Mouse (Mus musculus): ENCODE measurements around the gene Gm21958. TPM values are rescaled to one million over a fixed set of nuclear protein-coding genes. Genes with fewer than 3 reads are reported as not detected.
"Not testable (repeated sequence)": the region's sequence is repeated elsewhere in the genome, so short reads cannot be mapped to it uniquely, and the experiment has no call there.

Gene Gm21958
- total RNA-seq, 2 experiments from 2014 or later: not detected

DNA sequence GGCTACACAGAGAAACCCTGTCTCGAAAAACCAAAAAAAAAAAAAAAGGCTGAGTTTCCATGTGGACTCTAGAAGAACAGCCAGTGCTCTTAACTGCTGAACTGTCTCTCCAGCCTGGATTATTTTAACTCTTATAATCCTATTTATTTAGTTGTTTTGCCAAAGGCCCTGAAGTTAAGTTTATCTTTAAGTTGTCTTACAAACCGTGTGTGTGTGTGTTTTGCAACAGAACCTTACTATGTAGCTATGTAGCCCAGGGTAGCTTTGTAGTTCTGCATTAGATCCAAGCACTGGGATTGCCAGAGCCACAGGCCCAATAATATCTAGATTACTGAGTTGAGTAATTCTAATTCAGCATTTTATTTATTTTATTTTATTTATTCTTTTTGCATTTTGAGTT is 11.2 kb upstream of the Gm21958 start:
- no peak for DNase-seq
- intact Hi-C loops (cut with DNase I): no loop called here

GRCm38 (mm10) chr3:54723741-54724500 is 9.8 kb upstream of the Gm21958 start:
- DNase-seq: no peak
- intact Hi-C loops (cut with DNase I): no loop called here

DNA sequence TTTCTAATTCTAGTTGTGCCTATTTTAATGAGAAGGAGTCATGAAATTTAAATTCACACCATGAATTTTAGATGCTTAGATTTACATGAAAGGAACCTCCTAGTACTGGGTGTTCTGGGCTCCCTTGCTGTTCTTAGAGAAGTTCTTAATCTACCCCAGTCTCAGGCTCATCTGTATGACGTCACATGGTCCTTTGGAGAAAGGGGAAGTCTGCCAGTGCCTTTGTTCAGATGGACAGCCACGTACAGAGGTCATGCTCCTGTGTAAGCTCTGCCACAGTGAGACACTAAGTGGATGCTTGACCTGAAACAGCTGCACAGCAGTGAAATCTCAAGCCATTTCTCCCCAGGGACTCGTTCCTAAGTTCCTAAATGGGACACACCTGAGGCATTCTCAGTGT is 4.8 kb upstream of the Gm21958 start:
- intact Hi-C loops (cut with DNase I): no loop called here
- DNase-seq: no peak

DNA sequence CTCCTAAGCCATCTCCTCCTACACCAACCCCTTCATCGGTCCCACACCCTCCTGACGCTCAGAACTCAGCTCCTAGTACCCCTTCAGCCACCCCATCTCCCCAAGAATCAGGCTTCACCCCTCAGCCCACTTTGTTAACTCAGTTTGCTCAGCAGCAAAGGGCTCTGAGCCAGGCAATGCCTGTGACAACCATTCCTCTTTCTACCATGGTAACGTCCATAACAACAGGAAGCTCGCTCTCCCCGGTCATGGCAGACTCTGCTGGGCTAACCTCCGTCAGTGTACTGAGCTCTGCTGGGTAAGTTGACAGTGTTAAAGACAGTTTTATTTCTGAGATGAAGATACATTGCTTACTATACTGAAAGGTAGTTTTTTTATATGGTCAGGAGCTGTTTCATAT is 3.2 kb upstream of the Gm21958 start:
- no peak for DNase-seq
- intact Hi-C loops (cut with DNase I): no loop called here

- DNase-seq: no peak
- intact Hi-C loops (cut with DNase I): no loop called here
Measured at GRCm38 (mm10) chr3:54715461-54715860, 1.3 kb upstream of the Gm21958 start.

GRCm38 (mm10) chr3:54708972-54709371 is 5.2 kb downstream of the Gm21958 start:
- intact Hi-C loops (cut with DNase I): no loop called here
- no peak for DNase-seq

DNA sequence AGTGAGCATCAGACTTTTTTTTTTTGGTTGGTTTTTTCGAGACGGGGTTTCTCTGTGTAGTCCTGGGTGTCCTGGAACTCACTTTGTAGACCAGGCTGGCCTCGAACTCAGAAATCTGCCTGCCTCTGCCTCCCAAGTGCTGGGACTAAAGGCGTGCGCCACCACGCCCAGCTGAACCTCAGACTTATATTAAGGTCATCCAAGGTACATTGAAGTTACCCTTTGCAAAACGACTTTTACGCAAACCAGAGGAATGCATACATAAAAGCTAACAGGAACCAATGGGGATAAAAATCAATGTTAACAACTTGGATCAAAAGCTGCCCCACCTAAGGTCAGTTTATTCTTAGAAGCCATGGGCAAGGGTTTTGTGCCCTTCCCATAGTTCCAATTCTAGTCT is 10.0 kb downstream of the Gm21958 start:
- intact Hi-C loops (cut with DNase I); DNase-seq: not testable (repeated sequence)

DNA sequence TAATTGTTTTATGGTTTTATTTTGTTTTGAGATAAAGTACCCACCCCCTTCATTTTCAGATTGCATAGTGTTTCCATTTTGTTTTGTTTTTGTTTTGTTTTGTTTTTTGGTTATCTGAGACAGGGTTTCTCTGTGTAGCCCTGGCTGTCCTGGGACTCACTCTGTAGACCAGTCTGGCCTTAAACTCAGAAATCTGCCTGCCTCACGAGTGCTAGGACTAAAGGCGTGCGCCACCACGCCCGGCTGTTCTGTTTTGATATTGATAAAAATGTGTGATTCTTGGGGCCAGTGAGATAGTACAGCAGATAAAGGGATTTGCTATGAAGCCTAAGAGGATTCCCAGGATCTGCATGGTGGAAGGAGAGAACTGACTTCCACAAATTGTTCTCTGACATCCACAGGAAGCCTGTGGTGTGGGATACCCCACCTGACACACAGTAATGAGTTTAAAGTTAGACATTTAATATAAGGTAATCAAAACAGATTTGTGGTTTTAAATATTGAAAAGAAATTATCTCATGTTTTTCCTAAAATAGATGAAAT is 14.3 kb downstream of the Gm21958 start:
- no peak for DNase-seq
- intact Hi-C loops (cut with DNase I): loop anchor here (5.0 to 10.0 kb wide), 2 partner anchors 32 to 965 kb away; no protein-coding TSS in a partner anchor

DNA sequence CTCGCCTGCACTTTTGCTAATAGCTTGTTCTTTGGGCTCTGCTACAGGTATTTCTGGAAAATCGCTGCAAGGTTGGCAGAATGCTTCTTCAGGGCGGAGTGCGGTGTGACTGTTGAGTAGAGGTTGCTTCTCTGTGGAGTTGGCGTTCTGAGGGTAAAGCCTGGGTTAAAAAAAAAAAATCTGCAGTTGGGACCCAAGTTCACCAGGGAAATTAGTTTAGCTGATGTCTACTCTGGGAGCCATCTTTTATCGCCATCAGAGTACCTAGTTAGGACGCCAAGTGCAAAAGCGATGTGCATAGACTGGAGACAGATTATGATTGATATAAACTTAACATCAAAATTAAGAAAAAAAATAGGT is 21.1 kb downstream of the Gm21958 start:
- DNase-seq: no peak

GRCm38 (mm10) chr3:54692202-54693055 is 21.7 kb downstream of the Gm21958 start, which contains the start of gene Supt20:
Supt20 (plus strand) TSS chr3:54692807.
- DNase-seq: peak; percentile 89 to 92
- intact Hi-C loops (cut with DNase I): loop anchor here (10.0 kb wide), 1 partner anchor 958 kb away; no protein-coding TSS in a partner anchor

More for the DNA sequence above, 21.1 kb downstream of the Gm21958 start:
- intact Hi-C loops (cut with DNase I): loop anchor here (10.0 kb wide), 1 partner anchor 958 kb away; no protein-coding TSS in a partner anchor

DNA sequence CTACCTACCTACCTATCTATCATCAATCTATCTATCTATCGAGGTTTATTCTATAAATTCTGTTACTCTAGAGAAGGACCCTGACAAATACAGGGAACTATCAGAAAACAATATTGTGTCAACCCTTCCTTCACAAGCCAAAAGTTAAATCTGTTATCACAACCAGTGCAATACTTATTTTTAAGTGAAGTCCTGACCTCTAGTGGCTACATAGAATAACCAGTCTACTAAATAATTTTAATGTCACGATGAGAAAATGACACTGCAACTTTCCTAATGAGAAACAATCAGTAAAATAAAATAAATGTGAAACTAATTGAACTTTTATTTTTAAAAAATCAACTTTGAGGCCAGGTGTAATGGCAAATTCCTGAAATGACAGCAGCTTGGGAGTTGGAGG is 25.1 kb downstream of the Gm21958 start:
- DNase-seq: no peak
- intact Hi-C loops (cut with DNase I): loop anchor here (2.0 to 10.0 kb wide), 2 partner anchors 336 to 824 kb away; partner anchors contain the start of gene Ufm1

DNA sequence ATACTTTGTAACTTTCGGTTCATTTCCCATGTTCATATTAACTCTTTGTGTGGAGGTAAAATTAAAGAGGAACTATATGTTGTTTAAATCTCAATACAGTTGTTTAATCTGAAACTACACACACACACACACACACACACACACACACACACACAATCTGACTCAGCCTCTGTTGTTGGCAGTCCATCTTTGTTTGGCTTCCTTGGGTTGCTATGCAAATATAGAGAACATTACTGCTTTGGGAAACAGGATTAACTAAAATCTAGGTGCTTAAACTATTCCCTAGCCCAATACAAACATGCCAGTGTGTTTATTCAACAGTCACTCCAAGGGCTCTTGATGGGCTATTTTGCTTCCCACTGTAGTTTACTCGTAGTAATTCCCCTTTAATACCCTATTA is 26.9 kb downstream of the Gm21958 start:
- intact Hi-C loops (cut with DNase I): loop anchor here (10.0 kb wide), 1 partner anchor 822 kb away; the partner anchor contains the start of gene Ufm1
- no peak for DNase-seq

GRCm38 (mm10) chr3:54685202-54685601 is 29.0 kb downstream of the Gm21958 start:
- DNase-seq: no peak
- intact Hi-C loops (cut with DNase I): loop anchor here (10.0 kb wide), 1 partner anchor 820 kb away; the partner anchor contains the start of gene Ufm1

DNA sequence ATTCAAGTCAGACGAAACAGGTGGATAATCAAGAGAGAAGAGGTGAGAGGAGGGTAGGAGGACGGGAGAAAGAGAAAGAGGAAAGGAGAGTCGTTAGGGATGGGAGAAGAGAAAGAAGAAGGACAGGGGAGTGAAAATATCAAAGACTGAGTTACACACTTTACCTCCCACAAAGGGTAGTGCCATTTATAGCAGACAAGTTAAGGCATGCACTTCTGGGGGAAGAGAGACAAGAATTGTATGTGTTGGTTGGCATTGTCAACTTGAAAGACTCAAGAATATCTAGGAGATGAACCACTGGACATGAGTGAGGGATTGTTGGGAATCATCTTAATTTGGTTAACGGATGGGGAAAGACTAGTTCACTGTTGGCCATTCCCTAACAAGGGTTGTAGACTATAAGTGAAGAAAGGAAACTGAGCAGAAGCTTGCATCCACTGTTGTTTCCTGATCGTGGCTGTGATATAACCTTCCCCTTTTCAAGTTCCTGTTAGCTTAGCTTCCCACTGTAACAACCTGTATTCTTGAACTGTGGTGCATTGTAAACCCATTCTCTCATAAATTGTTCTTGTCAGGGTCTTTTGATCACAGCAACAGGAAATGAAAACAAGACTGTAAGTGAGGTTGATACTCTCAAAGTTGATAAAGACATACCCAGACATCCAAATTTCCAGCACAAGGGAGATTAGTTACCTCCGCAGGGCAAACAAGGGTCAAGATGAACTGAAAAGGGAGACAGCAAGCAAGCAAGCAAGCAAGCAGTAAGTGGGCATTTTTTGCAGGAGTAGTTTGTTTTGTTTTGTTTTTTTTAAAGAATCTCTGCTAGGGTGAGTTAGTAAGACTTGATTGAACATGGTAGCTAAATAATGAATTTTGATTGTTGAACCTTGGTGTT is 32.6 kb downstream of the Gm21958 start:
- intact Hi-C loops (cut with DNase I): loop anchor here (10.0 kb wide), 1 partner anchor 817 kb away; the partner anchor contains the start of gene Ufm1
- DNase-seq: no peak

GRCm38 (mm10) chr3:54676818-54677217 is 37.3 kb downstream of the Gm21958 start:
- intact Hi-C loops (cut with DNase I): no loop called here

GRCm38 (mm10) chr3:54672557-54673529 is 41.3 kb downstream of the Gm21958 start:
- peak; percentile 26 to 30 for DNase-seq
- intact Hi-C loops (cut with DNase I): loop anchor here (1.0 to 5.0 kb wide), 3 partner anchors 316 to 936 kb away; no protein-coding TSS in a partner anchor

More at GRCm38 (mm10) chr3:54676818-54677217, 37.3 kb downstream of the Gm21958 start:
- DNase-seq: no peak

- intact Hi-C loops (cut with DNase I): loop anchor here (1.0 to 5.0 kb wide), 3 partner anchors 315 to 935 kb away; no protein-coding TSS in a partner anchor
- no peak for DNase-seq
Measured at GRCm38 (mm10) chr3:54672111-54672510, 42.0 kb downstream of the Gm21958 start.

DNA sequence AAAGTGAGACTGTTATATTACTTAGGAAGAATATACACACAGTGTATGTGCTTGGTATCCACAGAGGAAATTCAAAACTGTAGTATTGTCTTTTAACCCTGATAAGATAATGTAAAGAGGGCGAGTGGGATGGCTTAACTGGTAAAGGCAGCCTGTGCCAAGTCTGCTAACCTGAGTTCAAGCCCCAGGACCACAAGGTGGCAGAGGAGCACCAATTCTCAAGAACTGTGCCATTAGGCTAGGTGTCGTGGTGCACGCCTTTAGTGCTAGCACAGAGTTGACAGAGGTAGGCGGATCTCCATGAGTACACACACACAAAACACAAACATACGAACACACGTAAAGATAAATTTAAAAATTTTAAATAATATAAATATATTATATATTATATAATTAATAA is 44.6 kb downstream of the Gm21958 start:
- no peak for DNase-seq
- intact Hi-C loops (cut with DNase I): no loop called here

Measured in heart, postnatal 36 days (tissue).